8 mouse cellular contexts compared by ENCODE assay signal in the genomic region with DNA sequence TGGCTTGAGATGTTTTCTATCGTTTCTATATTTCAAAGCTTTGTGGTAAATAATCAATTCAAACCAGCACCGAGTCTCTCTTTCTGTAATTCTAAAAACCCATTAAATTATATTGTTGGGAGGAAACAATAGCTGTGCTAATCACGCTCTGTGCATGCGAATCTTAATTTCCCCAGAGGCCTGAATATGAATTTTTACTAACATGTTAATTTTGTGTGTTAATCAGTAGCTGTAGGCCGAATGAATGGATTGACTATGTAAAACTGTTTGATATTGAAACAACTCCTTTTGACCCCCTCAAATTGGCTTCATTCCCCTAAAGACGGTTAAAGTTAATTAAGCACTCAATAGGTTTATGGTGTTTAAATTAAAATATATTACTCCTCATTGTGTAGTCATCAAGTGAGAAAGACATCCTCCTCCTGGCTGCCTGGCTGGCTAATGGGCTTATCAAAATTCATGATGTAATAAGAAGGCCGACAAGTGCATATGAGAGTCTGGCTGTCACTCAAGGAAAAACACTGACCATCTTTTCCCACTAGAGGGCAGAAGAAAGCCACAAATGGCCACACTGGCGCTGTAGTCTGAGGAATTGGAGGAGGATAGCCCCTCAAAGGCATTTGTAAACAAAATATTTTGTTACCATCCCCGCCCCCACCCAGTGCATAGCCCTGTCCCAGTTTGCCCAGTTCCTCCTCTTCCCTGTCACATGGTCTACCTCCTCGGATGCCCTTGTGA.
A peak's percentile ranks its signal among the peaks of the same experiment; 100 is the strongest.
DNase-seq lines count a peak whose midpoint lies in the region; ATAC-seq and TF ChIP-seq lines count a peak whose summit lies in the region.

No protein-coding gene starts in this region.

- no peak overlapping the region for H3K27ac ChIP-seq in heart, embryonic 10.5 days
- H3K27ac ChIP-seq in hindbrain, postnatal 0 days: no peak overlapping the region

- 47% methylated on average over 10 of the region's 10 CpGs for WGBS in heart, embryonic 10.5 days
- 20% methylated on average over 10 of the region's 10 CpGs for WGBS in hindbrain, postnatal 0 days

- DNase-seq in heart, adult 8-10 months (ENCODE audit: low spot score): peak; percentile 51
- no peak for DNase-seq in heart, embryonic 10.5 days (ENCODE audit: low spot score)
- DNase-seq in adrenal gland, postnatal 36 days: peak; percentile 10 to 34
- DNase-seq in fibroblast of lung, adult 2 months (ENCODE audit: low read depth): peak; percentile 27
- peak; percentile 92 for DNase-seq in hindbrain, postnatal 0 days (ENCODE audit: low spot score)
- peak; percentile 47 to 50 for DNase-seq in layer of hippocampus, postnatal 36 days
- peak; percentile 74 for DNase-seq in lung, postnatal 36 days
- DNase-seq in right cerebral cortex, postnatal 25 days: peak; percentile 13

- H3K36me3 ChIP-seq in heart, embryonic 10.5 days: no peaks in the 10 kb centered on the region
- no peaks in the 10 kb centered on the region for H3K36me3 ChIP-seq in hindbrain, postnatal 0 days (ENCODE audit: insufficient read depth, low read length)

- H3K4me3 ChIP-seq in heart, embryonic 10.5 days: no peak overlapping the region
- no peak overlapping the region for H3K4me3 ChIP-seq in hindbrain, postnatal 0 days (ENCODE audit: low read length)

- H3K4me1 ChIP-seq in heart, embryonic 10.5 days: peaks cover 18% of the 10 kb centered on the region; the same call in 1 of the 2 replicates
- no peaks in the 10 kb centered on the region for H3K4me1 ChIP-seq in hindbrain, postnatal 0 days (ENCODE audit: insufficient read depth, low read length)

- TF ChIP-seq CTCF in hindbrain, postnatal 0 days (IDR thresholded peaks at IDR 0.05; ENCODE audit: low read depth): peak; percentile 95

- no peak overlapping the region for H3K9ac ChIP-seq in hindbrain, postnatal 0 days (replicated peaks; ENCODE audit: low read length)

- peak overlapping the region; percentile 16; the same call in 1 of the 2 replicates for H3K4me2 ChIP-seq in hindbrain, postnatal 0 days (ENCODE audit: low read depth, low read length)

- peaks cover 13% of the 10 kb centered on the region for H3K27me3 ChIP-seq in heart, embryonic 10.5 days (ENCODE audit: insufficient read depth, poor library complexity, severe bottlenecking)
- H3K27me3 ChIP-seq in hindbrain, postnatal 0 days (ENCODE audit: insufficient read depth, low read length): no peaks in the 10 kb centered on the region

- peak; percentile 88 for ATAC-seq in hindbrain, postnatal 0 days

- no peaks in the 10 kb centered on the region for H3K9me3 ChIP-seq in heart, embryonic 10.5 days
- H3K9me3 ChIP-seq in hindbrain, postnatal 0 days (ENCODE audit: low read length): no peaks in the 10 kb centered on the region
